Mouse (Mus musculus): ENCODE results near the gene Fgf12. TPM values are rescaled to one million over a fixed set of nuclear protein-coding genes. Genes with fewer than 3 reads are reported as not detected.

The Fgf12 gene
- polyA plus RNA-seq, 1 experiment from 2014 or later, result 8.0 TPM

DNA sequence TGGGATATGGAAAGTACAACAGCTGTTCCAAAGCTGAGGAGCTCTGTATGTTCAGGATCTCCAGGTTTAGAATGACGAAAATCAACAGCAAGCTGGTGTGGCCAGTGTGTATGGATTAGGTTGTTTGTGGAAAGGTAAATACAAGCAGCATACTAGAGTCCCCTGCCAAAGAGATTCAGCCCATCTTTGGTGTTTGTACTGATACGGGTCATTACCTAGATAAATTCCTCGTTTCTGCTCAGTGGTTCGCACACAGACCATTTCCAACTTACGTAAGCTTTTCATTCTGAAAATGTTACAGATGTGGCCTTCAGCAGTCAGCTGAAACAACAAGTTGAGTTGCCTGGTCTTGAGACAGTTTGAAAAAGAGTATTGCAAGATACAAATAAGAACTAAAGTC is 536.9 kb downstream of the Fgf12 start:
- Histone ChIP-seq H3K4me2 (ENCODE audit: low read depth, low read length) (no peak overlapping the region), H3K9ac (ENCODE audit: low read depth, low read length) (no peak overlapping the region), H3K27ac (replicated peaks; ENCODE audit: low read depth, low read length) (no peak overlapping the region), H3K27me3 (replicated peaks; ENCODE audit: control insufficient read depth, insufficient read depth, low read length) (no peaks in the 10 kb centered on the region), H3K4me1 (ENCODE audit: control insufficient read depth, insufficient read depth, low read length) (no peaks in the 10 kb centered on the region), H3K36me3 (ENCODE audit: control insufficient read depth, insufficient read depth, low read length) (no peaks in the 10 kb centered on the region), H3K9me3 (ENCODE audit: control insufficient read depth, low read length) (0 out of 2 replicates have a peak, but pooled peaks cover 3% of the 10 kb centered on the region), H3K4me3 (ENCODE audit: low read depth, low read length) (no peak overlapping the region)
- 79% methylated on average over 5 of the region's 5 CpGs for WGBS
- DNase-seq (ENCODE audit: low spot score) (no peak), ATAC-seq (ENCODE audit: low read depth) (no peak)

DNA sequence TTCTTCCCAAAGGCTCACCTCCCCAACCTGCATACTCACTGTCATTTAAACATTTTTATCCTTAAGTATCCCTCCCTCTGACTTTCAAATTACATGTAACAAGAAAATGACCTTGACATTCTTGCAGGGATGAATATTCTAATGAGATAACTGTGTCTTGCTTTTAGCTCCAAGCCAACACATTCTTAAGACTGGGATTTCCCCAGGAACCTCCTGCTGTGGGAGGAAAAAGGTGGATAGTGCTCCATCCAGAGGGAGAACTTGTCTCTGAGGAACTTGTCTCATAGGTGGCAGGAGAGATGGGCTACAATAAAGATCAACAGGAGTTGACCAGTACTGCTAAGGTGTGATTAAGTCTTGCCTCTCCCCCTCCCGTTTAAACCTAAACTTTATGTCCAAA is 540.5 kb downstream of the Fgf12 start:
- Histone ChIP-seq H3K4me3 (ENCODE audit: low read depth, low read length) (no peak overlapping the region), H3K4me2 (ENCODE audit: low read depth, low read length) (no peak overlapping the region), H3K4me1 (ENCODE audit: control insufficient read depth, insufficient read depth, low read length) (no peaks in the 10 kb centered on the region), H3K36me3 (ENCODE audit: control insufficient read depth, insufficient read depth, low read length) (no peaks in the 10 kb centered on the region), H3K27me3 (replicated peaks; ENCODE audit: control insufficient read depth, insufficient read depth, low read length) (no peaks in the 10 kb centered on the region), H3K9me3 (ENCODE audit: control insufficient read depth, low read length) (no peaks in the 10 kb centered on the region), H3K27ac (replicated peaks; ENCODE audit: low read depth, low read length) (no peak overlapping the region), H3K9ac (ENCODE audit: low read depth, low read length) (no peak overlapping the region)
- ATAC-seq (ENCODE audit: low read depth) (no peak), DNase-seq (ENCODE audit: low spot score) (no peak)
- WGBS, result 71% methylated on average over 1 of the region's 1 CpGs

DNA sequence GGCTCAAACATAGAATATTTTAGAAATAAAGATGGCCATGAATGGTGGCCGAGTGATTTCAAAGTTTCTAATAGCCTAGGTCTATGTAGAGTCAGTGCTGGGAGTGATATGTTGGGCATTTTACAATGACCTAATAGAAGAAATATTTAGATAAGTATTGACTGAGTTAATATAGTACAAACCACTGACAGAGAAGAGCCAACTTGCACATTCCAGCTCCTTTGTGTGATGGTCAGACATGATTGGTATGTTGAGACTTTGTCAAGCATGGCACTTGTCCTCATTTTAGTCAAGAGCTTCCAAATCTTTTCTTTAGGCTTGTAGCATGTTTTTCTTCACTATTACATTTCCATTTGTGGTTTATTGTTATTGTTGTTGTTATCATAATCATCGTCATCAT is 596.4 kb downstream of the Fgf12 start:
- Histone ChIP-seq H3K36me3 (ENCODE audit: control insufficient read depth, insufficient read depth, low read length) (no peaks in the 10 kb centered on the region), H3K27me3 (replicated peaks; ENCODE audit: control insufficient read depth, insufficient read depth, low read length) (no peaks in the 10 kb centered on the region), H3K4me1 (ENCODE audit: control insufficient read depth, insufficient read depth, low read length) (no peaks in the 10 kb centered on the region), H3K4me2 (ENCODE audit: low read depth, low read length) (no peak overlapping the region), H3K27ac (replicated peaks; ENCODE audit: low read depth, low read length) (no peak overlapping the region), H3K4me3 (ENCODE audit: low read depth, low read length) (no peak overlapping the region), H3K9me3 (ENCODE audit: control insufficient read depth, low read length) (no peaks in the 10 kb centered on the region), H3K9ac (ENCODE audit: low read depth, low read length) (no peak overlapping the region)
- 84% methylated on average over 2 of the region's 2 CpGs for WGBS
- DNase-seq (ENCODE audit: low spot score) (no peak), ATAC-seq (ENCODE audit: low read depth) (no peak)

DNA sequence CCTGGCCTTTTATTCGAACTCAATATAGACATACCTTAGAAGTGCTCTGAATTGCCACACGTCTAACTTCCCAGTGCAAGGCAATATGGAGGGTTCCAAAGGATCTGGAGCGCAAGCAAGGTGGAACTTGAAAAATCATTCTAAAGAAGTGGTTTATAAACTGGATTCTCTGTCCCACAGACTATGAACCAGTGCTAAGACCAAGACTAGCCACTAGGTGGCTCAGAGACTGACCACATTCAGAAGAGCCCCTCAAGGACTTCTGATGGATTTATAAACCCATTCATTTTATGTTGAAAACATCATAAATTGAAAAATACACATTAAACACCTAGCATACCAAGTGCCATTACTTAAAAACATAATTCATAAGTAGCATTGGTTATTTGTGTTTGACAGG is 611.9 kb downstream of the Fgf12 start:
- no peak overlapping the region for H3K27ac ChIP-seq (replicated peaks; ENCODE audit: low read depth, low read length)

DNA sequence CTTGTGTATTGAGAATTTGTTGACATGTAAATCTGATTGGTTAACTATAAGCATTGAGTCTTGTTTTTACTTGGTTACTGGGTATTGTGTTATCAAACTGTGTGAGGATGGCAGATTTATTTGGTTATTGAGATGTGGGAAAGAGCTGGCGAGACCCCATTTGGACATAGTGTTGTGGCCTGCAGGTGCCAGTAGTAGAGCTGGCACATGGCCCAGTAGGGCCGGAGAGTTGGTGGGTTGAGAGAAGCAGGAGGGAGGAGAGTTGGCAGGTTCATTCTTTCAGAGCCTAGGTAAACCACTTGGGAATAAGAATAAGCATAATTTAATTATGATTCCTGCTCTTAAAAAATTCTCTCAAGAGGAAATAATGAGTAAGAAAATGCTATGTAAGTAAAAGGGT is 625.9 kb downstream of the Fgf12 start:
- H3K9me3 ChIP-seq (ENCODE audit: control insufficient read depth, low read length), result no peaks in the 10 kb centered on the region
- no peak overlapping the region for H3K4me2 ChIP-seq (ENCODE audit: low read depth, low read length)
- 75% methylated on average over 2 of the region's 2 CpGs for WGBS
- no peaks in the 10 kb centered on the region for H3K27me3 ChIP-seq (replicated peaks; ENCODE audit: control insufficient read depth, insufficient read depth, low read length)
- H3K4me1 ChIP-seq (ENCODE audit: control insufficient read depth, insufficient read depth, low read length), result no peaks in the 10 kb centered on the region
- H3K4me3 ChIP-seq (ENCODE audit: low read depth, low read length), result no peak overlapping the region
- ATAC-seq (ENCODE audit: low read depth) (no peak), DNase-seq (ENCODE audit: low spot score) (no peak)
- no peak overlapping the region for H3K9ac ChIP-seq (ENCODE audit: low read depth, low read length)
- no peaks in the 10 kb centered on the region for H3K36me3 ChIP-seq (ENCODE audit: control insufficient read depth, insufficient read depth, low read length)
- H3K27ac ChIP-seq (replicated peaks; ENCODE audit: low read depth, low read length), result no peak overlapping the region

More for the DNA sequence above, 611.9 kb downstream of the Fgf12 start:
- 85% methylated on average over 3 of the region's 3 CpGs for WGBS
- Histone ChIP-seq H3K36me3 (ENCODE audit: control insufficient read depth, insufficient read depth, low read length) (no peaks in the 10 kb centered on the region), H3K9ac (ENCODE audit: low read depth, low read length) (no peak overlapping the region), H3K9me3 (ENCODE audit: control insufficient read depth, low read length) (no peaks in the 10 kb centered on the region), H3K27me3 (replicated peaks; ENCODE audit: control insufficient read depth, insufficient read depth, low read length) (no peaks in the 10 kb centered on the region), H3K4me3 (ENCODE audit: low read depth, low read length) (no peak overlapping the region), H3K4me2 (ENCODE audit: low read depth, low read length) (no peak overlapping the region), H3K4me1 (ENCODE audit: control insufficient read depth, insufficient read depth, low read length) (no peaks in the 10 kb centered on the region)
- ATAC-seq (ENCODE audit: low read depth), result no peak
- DNase-seq (ENCODE audit: low spot score), result no peak

MicroRNAs within 50 kb of the gene (microRNA counts, 519-probe panel; counts per million panel counts)
- 2,408 counts per million, percentile 45 among the panel's probes with 10 or more counts for microRNA mmu-miR-690

Small RNA genes within 50 kb of the gene (microRNA-seq; reads per million reads assigned to microRNA genes)
- not detected for gene Mir690 (ENCODE audit: borderline number of aligned reads)

Other genes starting within 250 kb of the Fgf12 start
- 7.3 and 7.6 TPM in 2 replicates for gene Mb21d2, start 176.6 kb upstream of the Fgf12 start, polyA plus RNA-seq (2014; fragmentation: Nextera tagmentation; extraction: Ambion mirVana)